Comparison of ENCODE assay signal across 23 mouse cellular contexts in genomic region chr4:130176156-130176720, GRCm38 (mm10). TPM values are rescaled to one million over a fixed set of nuclear protein-coding genes. Genes with fewer than 3 reads are reported as not detected.
DNase-seq lines count a peak whose midpoint lies in the region; ATAC-seq and TF ChIP-seq lines count a peak whose summit lies in the region.
"Had no signal": no experiment of that assay in that cellular context is flagged by ENCODE, and none has a peak within 500 bp of the region (broad histone marks: within the 10 kb centered on the region; RNA-seq: fewer than 3 reads in every experiment).

No protein-coding gene starts in this region.

- no peaks in the 10 kb centered on the region for H3K36me3 ChIP-seq in liver, postnatal 0 days (replicated peaks; ENCODE audit: insufficient read depth, low read length)
- H3K36me3 ChIP-seq in liver, embryonic 11.5 days (ENCODE audit: control insufficient read depth, insufficient read depth, low read length): no peaks in the 10 kb centered on the region
- H3K36me3 ChIP-seq in stomach, embryonic 15.5 days: no peaks in the 10 kb centered on the region
- no peaks in the 10 kb centered on the region for H3K36me3 ChIP-seq in forebrain, embryonic 10.5 days (replicated peaks)
- H3K36me3 ChIP-seq in midbrain, embryonic 16.5 days (ENCODE audit: control insufficient read depth, insufficient read depth, low read length): no peaks in the 10 kb centered on the region

- H3K9ac ChIP-seq in liver, postnatal 0 days (replicated peaks): no peak overlapping the region
- no peak overlapping the region for H3K9ac ChIP-seq in liver, embryonic 11.5 days (ENCODE audit: low read depth, low read length)
- no peak overlapping the region for H3K9ac ChIP-seq in stomach, embryonic 15.5 days
- no peak overlapping the region for H3K9ac ChIP-seq in midbrain, embryonic 16.5 days (ENCODE audit: low read depth, low read length)

- H3K27ac ChIP-seq in liver, postnatal 0 days (ENCODE audit: low read depth): peak overlapping the region; percentile 78; the same call in 1 of the 2 replicates
- no peak overlapping the region for H3K27ac ChIP-seq in liver, embryonic 11.5 days (ENCODE audit: low read depth, low read length)
- peak overlapping the region; percentile 80; the same call in 1 of the 2 replicates for H3K27ac ChIP-seq in stomach, embryonic 15.5 days
- H3K27ac ChIP-seq in forebrain, embryonic 10.5 days: no peak overlapping the region
- H3K27ac ChIP-seq in midbrain, embryonic 16.5 days (ENCODE audit: low read length): no peak overlapping the region

- WGBS in liver, postnatal 0 days (ENCODE audit: insufficient replicate concordance): 74% methylated on average over 5 of the region's 5 CpGs
- WGBS in liver, embryonic 11.5 days: 73% methylated on average over 5 of the region's 5 CpGs
- 75% methylated on average over 5 of the region's 5 CpGs for WGBS in stomach, embryonic 15.5 days
- WGBS in forebrain, embryonic 10.5 days: 79% methylated on average over 5 of the region's 5 CpGs
- 83% methylated on average over 5 of the region's 5 CpGs for WGBS in midbrain, embryonic 16.5 days

- no peak overlapping the region for H3K4me3 ChIP-seq in liver, postnatal 0 days (ENCODE audit: low read depth, low read length)
- no peak overlapping the region for H3K4me3 ChIP-seq in liver, embryonic 11.5 days (ENCODE audit: low read depth, low read length)
- H3K4me3 ChIP-seq in stomach, embryonic 15.5 days (replicated peaks): no peak overlapping the region
- H3K4me3 ChIP-seq in forebrain, embryonic 10.5 days: no peak overlapping the region
- no peak overlapping the region for H3K4me3 ChIP-seq in midbrain, embryonic 16.5 days (ENCODE audit: low read depth, low read length)

- TF ChIP-seq CTCF in liver, postnatal 0 days (IDR thresholded peaks at IDR 0.05; ENCODE audit: low read depth): no peak

- no peak overlapping the region for H3K4me2 ChIP-seq in liver, postnatal 0 days (ENCODE audit: low read depth, low read length)
- no peak overlapping the region for H3K4me2 ChIP-seq in liver, embryonic 11.5 days
- H3K4me2 ChIP-seq in stomach, embryonic 15.5 days: no peak overlapping the region
- no peak overlapping the region for H3K4me2 ChIP-seq in midbrain, embryonic 16.5 days (ENCODE audit: low read length)

- DNase-seq in heart, adult 11 months: peak; percentile 89
- no peak for DNase-seq in heart, postnatal 36 days
- no peak for DNase-seq in liver, postnatal 0 days
- DNase-seq in liver, embryonic 11.5 days (ENCODE audit: low spot score): no peak
- peak; percentile 29 for DNase-seq in MN1 (ENCODE audit: low spot score)
- DNase-seq in forebrain, embryonic 10.5 days (ENCODE audit: extremely low spot score, low spot score): no peak
- DNase-seq: cerebellum, adult 18-20 months; gastrocnemius, postnatal 14 days; layer of hippocampus, adult 9-11 months; midbrain, embryonic 14.5 days; retina, postnatal 1 day; right cerebral cortex, postnatal 4 days; thymus, postnatal 4 days had no signal

- H3K9me3 ChIP-seq in liver, postnatal 0 days (ENCODE audit: low read length): no peaks in the 10 kb centered on the region
- no peaks in the 10 kb centered on the region for H3K9me3 ChIP-seq in liver, embryonic 11.5 days (ENCODE audit: control insufficient read depth, low read length)
- H3K9me3 ChIP-seq in stomach, embryonic 15.5 days: no peaks in the 10 kb centered on the region
- H3K9me3 ChIP-seq in forebrain, embryonic 10.5 days: no peaks in the 10 kb centered on the region
- no peaks in the 10 kb centered on the region for H3K9me3 ChIP-seq in midbrain, embryonic 16.5 days (replicated peaks; ENCODE audit: control insufficient read depth, low read length, poor library complexity, severe bottlenecking)

- intact Hi-C loops in heart, postnatal 36 days (cut with DNase I): no loop called here

- peaks cover 26% of the 10 kb centered on the region for H3K4me1 ChIP-seq in liver, postnatal 0 days (ENCODE audit: insufficient read depth)
- H3K4me1 ChIP-seq in liver, embryonic 11.5 days (replicated peaks; ENCODE audit: control insufficient read depth, insufficient read depth, low read length): peaks cover 30% of the 10 kb centered on the region
- H3K4me1 ChIP-seq in stomach, embryonic 15.5 days: peaks cover 38% of the 10 kb centered on the region
- peaks cover 60% of the 10 kb centered on the region for H3K4me1 ChIP-seq in forebrain, embryonic 10.5 days
- H3K4me1 ChIP-seq in midbrain, embryonic 16.5 days (ENCODE audit: control insufficient read depth, insufficient read depth, low read length): peaks cover 10% of the 10 kb centered on the region

- TF ChIP-seq EP300 in liver, postnatal 0 days (IDR thresholded peaks at IDR 0.05; ENCODE audit: low read depth): no peak

- no peak for ATAC-seq in liver, postnatal 0 days
- no peak for ATAC-seq in liver, embryonic 11.5 days (replicated peaks; ENCODE audit: low FRiP score)
- ATAC-seq in stomach, embryonic 15.5 days (ENCODE audit: insufficient read depth, low FRiP score, low read depth): no peak
- no peak for ATAC-seq in midbrain, embryonic 16.5 days

- H3K27me3 ChIP-seq in liver, postnatal 0 days (ENCODE audit: insufficient read depth, low read length): 0 out of 2 replicates have a peak, but pooled peaks cover 9% of the 10 kb centered on the region
- peaks cover 33% of the 10 kb centered on the region for H3K27me3 ChIP-seq in liver, embryonic 11.5 days (replicated peaks; ENCODE audit: control insufficient read depth, insufficient read depth, low read length)
- peaks cover 5% of the 10 kb centered on the region; the same call in 1 of the 2 replicates for H3K27me3 ChIP-seq in stomach, embryonic 15.5 days (replicated peaks)
- H3K27me3 ChIP-seq in forebrain, embryonic 10.5 days (ENCODE audit: poor library complexity, severe bottlenecking): peaks cover 55% of the 10 kb centered on the region
- H3K27me3 ChIP-seq in midbrain, embryonic 16.5 days (ENCODE audit: control insufficient read depth, insufficient read depth, low read depth, low read length): peaks cover 22% of the 10 kb centered on the region

RNA-seq across cellular contexts. Expression of gene Tinagl1, which starts 1.3 kb away (rescaled TPM):
- 10 to 100 TPM; 55.2 to 76.8 TPM for total RNA-seq in heart, postnatal 36 days (2021)
- 22.6 and 22.9 TPM in 2 replicates for polyA plus RNA-seq in liver, postnatal 0 days (2015; fragmentation: Nextera tagmentation; extraction: Ambion mirVana)
- polyA plus RNA-seq in liver, embryonic 11.5 days (2014; fragmentation: Nextera tagmentation; extraction: Ambion mirVana): 15.3 and 16.1 TPM in 2 replicates
- 63.1 and 64.4 TPM in 2 replicates for polyA plus RNA-seq in stomach, embryonic 15.5 days (2015; fragmentation: Nextera tagmentation; extraction: Ambion mirVana)
- polyA plus RNA-seq in forebrain, embryonic 10.5 days (2016; fragmentation: Nextera tagmentation; extraction: Ambion mirVana): 7.2 and 7.6 TPM in 2 replicates
- 4.3 and 4.6 TPM in 2 replicates for polyA plus RNA-seq in midbrain, embryonic 16.5 days (2015; fragmentation: Nextera tagmentation; extraction: Ambion mirVana)

RNA-seq across cellular contexts. Expression of gene Hcrtr1, which starts 37.1 kb away (rescaled TPM):
- not detected for total RNA-seq in heart, postnatal 36 days (2021)
- polyA plus RNA-seq in liver, postnatal 0 days (2015; fragmentation: Nextera tagmentation; extraction: Ambion mirVana): not detected in 2 replicates
- polyA plus RNA-seq in liver, embryonic 11.5 days (2014; fragmentation: Nextera tagmentation; extraction: Ambion mirVana): 0.12 and 0.30 TPM in 2 replicates
- 0.23 and 0.42 TPM in 2 replicates for polyA plus RNA-seq in stomach, embryonic 15.5 days (2015; fragmentation: Nextera tagmentation; extraction: Ambion mirVana)
- 0.32 and 0.36 TPM in 2 replicates for polyA plus RNA-seq in forebrain, embryonic 10.5 days (2016; fragmentation: Nextera tagmentation; extraction: Ambion mirVana)
- polyA plus RNA-seq in midbrain, embryonic 16.5 days (2015; fragmentation: Nextera tagmentation; extraction: Ambion mirVana): 3.9 and 6.6 TPM in 2 replicates
- total RNA-seq: gastrocnemius, postnatal 14 days; hematopoietic stem cell, adult 5-6 weeks; megakaryocyte progenitor cell, adult 5-6 weeks had no signal
- polyA plus RNA-seq: C2C12; intestine, embryonic 14.5 days had no signal

RNA-seq across cellular contexts. Expression of gene Gm853, which starts 46.0 kb away (rescaled TPM):
- not detected for total RNA-seq in heart, postnatal 36 days (2021)
- not detected in 2 replicates for polyA plus RNA-seq in liver, postnatal 0 days (2015; fragmentation: Nextera tagmentation; extraction: Ambion mirVana)
- polyA plus RNA-seq in liver, embryonic 11.5 days (2014; fragmentation: Nextera tagmentation; extraction: Ambion mirVana): not detected in 2 replicates
- polyA plus RNA-seq in stomach, embryonic 15.5 days (2015; fragmentation: Nextera tagmentation; extraction: Ambion mirVana): not detected in 2 replicates
- polyA plus RNA-seq in forebrain, embryonic 10.5 days (2016; fragmentation: Nextera tagmentation; extraction: Ambion mirVana): not detected in 2 replicates
- polyA plus RNA-seq in midbrain, embryonic 16.5 days (2015; fragmentation: Nextera tagmentation; extraction: Ambion mirVana): 0.24 TPM in 1 of 2 replicates, not detected in the other
- total RNA-seq: adrenal gland, postnatal 14 days; gastrocnemius, postnatal 14 days; hematopoietic stem cell, adult 5-6 weeks; left cerebral cortex, postnatal 10 days; megakaryocyte progenitor cell, adult 5-6 weeks had no signal
- polyA plus RNA-seq: C2C12; embryonic facial prominence, embryonic 11.5 days; intestine, embryonic 14.5 days; liver, embryonic 16.5 days; midbrain, embryonic 14.5 days had no signal

Comparison
In these comparisons a context has a peak if more than half of its experiments do, and no peak if none do; other contexts are left out.
1. DNase-seq: peak in heart, adult 11 months (single experiment) and MN1 (single experiment); none in heart, postnatal 36 days (0 of 2), liver, postnatal 0 days (single experiment), liver, embryonic 11.5 days (single experiment) and forebrain, embryonic 10.5 days (single experiment).
2. H3K27ac ChIP-seq: peak in liver, postnatal 0 days (single experiment) and stomach, embryonic 15.5 days (single experiment); none in liver, embryonic 11.5 days (single experiment), forebrain, embryonic 10.5 days (single experiment) and midbrain, embryonic 16.5 days (single experiment).